Mouse (Mus musculus) forebrain, embryonic 10.5 days (tissue): ENCODE results near the gene Hist1h3i. TPM values are rescaled to one million over a fixed set of nuclear protein-coding genes. Genes with fewer than 3 reads are reported as not detected.
"Not testable (repeated sequence)": the region's sequence is repeated elsewhere in the genome, so short reads cannot be mapped to it uniquely, and the experiment has no call there.

Experiments
- DNase-seq: peaks from one replicate; pipeline ENCODE4 v3.0.0-alpha.2; 2017; ENCODE audit warnings: low spot score; ENCODE audit errors: extremely low spot score
- H3K27ac ChIP-seq: fragments of 300-500 bp; sonication (generic); 2 replicates; pipeline ENCODE4 v1.5.1; 2016; ENCODE audit warnings: mild to moderate bottlenecking
- H3K27me3 ChIP-seq: fragments of 300-500 bp; sonication (generic); 2 replicates; pipeline ENCODE4 v1.6.1; 2016; ENCODE audit warnings: mild to moderate bottlenecking; ENCODE audit not compliant: poor library complexity, severe bottlenecking
- H3K36me3 ChIP-seq: fragments of 300-500 bp; sonication (generic); replicated peaks from 2 replicates; pipeline ENCODE4 v1.6.1; 2016; ENCODE audit warnings: mild to moderate bottlenecking, moderate library complexity
- H3K4me1 ChIP-seq: fragments of 300-500 bp; sonication (generic); 2 replicates; pipeline ENCODE4 v1.6.1; 2016
- H3K4me3 ChIP-seq: fragments of 300-500 bp; sonication (generic); 2 replicates; pipeline ENCODE4 v1.5.1; 2016; ENCODE audit warnings: mild to moderate bottlenecking, moderate library complexity
- H3K9me3 ChIP-seq: fragments of 300-500 bp; sonication (generic); 2 replicates; pipeline ENCODE4 v1.6.1; 2016; ENCODE audit warnings: mild to moderate bottlenecking, moderate library complexity
- WGBS: fragments of 180-500 bp; shearing (Covaris S2); methylation state at CpG from one replicate; pipeline ENCODE4 v1.1.7; 2016; 5-methylcytosine and 5-hydroxymethylcytosine counted together
- polyA plus RNA-seq: library from polyadenylated mRNA; unstranded; fragments of >200 nt; fragmentation: Nextera tagmentation; extraction: Ambion mirVana; gene quantifications from 2 replicates; pipeline ENCODE4 v1.2.1, GENCODE M21; 2016

The Hist1h3i gene
- polyA plus RNA-seq, 1 experiment from 2014 or later = 124 TPM

DNA sequence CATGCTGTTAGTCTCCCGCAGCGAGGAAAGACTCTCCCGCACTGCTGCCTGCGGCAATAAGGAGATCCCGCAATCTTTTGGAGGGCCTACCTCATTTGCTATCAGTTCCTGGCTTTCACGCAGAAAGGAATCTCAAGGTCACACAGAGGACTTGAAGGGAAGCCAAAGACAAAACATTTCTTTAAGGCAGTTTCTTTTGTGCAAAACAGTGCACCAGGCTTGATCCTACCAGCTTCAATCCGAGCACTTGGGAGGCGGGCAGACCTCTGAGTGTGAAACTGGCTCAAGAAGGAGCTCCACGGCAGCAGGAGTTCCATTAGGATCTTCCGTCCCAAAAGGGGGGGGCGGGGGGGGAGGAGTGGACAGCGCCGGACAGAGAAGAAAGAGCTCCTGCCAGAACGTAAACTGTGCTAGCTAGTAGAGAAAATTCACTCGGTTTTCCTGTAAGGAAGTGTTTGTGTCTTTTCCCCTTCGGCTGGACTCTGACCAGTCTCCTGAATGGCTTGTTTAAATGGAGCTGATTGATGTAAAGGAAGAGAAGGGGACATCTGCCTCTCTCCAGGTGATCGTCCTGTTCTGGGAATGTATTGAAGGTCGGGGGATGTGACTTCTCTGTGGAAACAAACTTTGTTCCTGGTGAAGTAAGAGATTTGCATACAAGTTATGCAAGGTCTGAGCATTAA, 7.6 kb upstream of the Hist1h3i start:
- Histone ChIP-seq H3K9me3 (no peaks in the 10 kb centered on the region), H3K4me3 (peak overlapping the region; percentile 41), H3K36me3 (no peaks in the 10 kb centered on the region), H3K4me1 (peaks cover 40% of the 10 kb centered on the region), H3K27ac (peak overlapping the region; percentile 86), H3K27me3 (no peaks in the 10 kb centered on the region)
- 7% methylated on average over 18 of the region's 18 CpGs for WGBS
- DNase-seq = peak; percentile 34

DNA sequence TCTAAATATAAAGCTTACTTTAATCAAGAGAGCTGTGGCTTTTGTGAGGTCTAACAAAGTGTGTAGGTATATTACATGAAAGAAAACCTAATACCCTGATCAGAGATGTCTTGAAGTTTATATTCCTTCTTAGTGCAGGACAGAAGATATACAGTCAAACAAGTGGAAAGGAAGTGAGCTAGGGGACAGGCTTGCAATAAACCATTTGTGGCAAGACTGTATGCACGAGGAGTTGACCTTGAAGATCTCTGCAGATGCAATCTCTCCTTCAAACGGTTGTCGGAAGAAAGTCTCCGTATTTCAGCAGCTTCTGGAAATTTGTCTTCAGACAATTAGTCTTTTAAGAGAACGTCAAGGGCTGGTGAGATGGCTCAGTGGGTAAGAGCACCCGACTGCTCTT, 6.8 kb upstream of the Hist1h3i start:
- Histone ChIP-seq H3K27ac (peak overlapping the region; percentile 91), H3K4me3 (no peak overlapping the region), H3K27me3 (no peaks in the 10 kb centered on the region), H3K9me3 (no peaks in the 10 kb centered on the region), H3K36me3 (no peaks in the 10 kb centered on the region), H3K4me1 (peaks cover 48% of the 10 kb centered on the region)
- WGBS = 70% methylated on average over 6 of the region's 6 CpGs
- no peak for DNase-seq

DNA sequence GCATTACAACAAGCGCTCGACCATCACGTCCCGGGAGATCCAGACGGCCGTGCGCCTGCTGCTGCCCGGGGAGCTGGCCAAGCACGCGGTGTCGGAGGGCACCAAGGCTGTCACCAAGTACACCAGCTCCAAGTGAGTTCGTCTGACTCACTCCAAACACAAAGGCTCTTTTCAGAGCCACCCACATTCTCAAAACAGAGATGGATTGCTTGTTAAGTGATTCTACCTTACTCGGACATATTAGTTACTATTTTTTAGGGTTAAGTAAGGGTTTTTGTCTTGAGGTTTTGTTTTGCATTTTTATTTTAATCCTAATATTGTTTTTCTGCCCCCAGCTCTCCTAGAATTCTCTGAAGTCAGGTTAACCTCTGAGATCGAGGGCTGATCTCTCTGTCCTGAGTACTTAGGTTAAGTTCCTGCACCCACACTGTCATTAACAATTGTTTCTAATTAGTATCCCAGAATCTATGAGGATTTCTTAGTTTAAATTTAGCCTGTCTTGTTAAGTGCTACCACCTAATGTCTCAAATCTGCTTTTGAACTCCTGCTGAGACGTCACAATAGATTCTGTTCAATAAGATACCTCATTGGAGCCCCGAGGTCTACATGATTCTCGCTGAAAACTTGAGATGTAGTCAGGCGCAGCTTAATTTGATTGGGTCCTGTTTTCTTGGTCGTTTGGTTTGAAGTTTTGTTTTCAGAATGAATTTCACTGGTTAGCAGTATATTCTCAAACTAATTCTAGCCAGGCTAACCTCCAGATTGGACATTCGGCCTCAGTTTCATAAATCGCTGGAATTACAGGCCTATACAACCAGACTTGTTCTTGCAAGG, 4.8 kb upstream of the Hist1h3i start:
- peak overlapping the region; percentile 91 for H3K27ac ChIP-seq
- peak overlapping the region; percentile 53 for H3K4me3 ChIP-seq
- H3K9me3 ChIP-seq = no peaks in the 10 kb centered on the region
- H3K36me3 ChIP-seq = no peaks in the 10 kb centered on the region
- no peaks in the 10 kb centered on the region for H3K27me3 ChIP-seq
- H3K4me1 ChIP-seq = peaks cover 60% of the 10 kb centered on the region
- peak; percentile 26 for DNase-seq
- 10% methylated on average over 17 of the region's 21 CpGs for whole genome bisulfite sequencing

DNA sequence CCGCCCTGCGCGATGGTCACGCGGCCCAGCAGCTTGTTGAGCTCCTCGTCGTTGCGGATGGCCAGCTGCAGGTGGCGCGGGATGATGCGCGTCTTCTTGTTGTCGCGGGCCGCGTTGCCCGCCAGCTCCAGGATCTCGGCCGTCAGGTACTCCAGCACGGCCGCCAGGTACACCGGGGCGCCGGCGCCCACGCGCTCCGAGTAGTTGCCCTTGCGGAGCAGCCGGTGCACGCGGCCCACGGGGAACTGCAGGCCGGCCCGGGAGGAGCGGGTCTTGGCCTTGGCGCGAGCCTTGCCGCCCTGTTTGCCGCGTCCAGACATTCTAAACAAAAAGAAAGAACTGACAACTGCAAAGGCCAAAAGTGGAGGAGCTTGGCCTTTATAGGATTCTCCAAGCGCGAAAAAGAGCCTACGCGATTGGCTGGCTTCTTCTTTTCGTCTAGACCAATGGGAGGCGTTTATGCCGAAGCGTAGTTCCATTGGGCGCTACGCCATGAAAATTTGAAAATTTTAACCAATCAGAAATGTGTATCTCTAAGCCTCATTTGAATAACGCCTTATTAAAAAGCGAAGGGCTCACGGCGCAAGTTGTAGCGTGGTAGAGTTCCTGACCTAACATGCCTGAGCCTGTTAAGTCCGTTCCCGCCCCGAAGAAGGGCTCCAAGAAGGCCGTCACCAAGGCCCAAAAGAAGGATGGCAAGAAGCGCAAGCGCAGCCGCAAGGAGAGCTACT, 3.9 kb upstream of the Hist1h3i start, which contains the start of the genes Hist1h2an and Hist1h2bp:
Gene Hist1h2an (minus strand): TSS at position 320 of the 731 bp plus-strand sequence.
Gene Hist1h2bp (plus strand): TSS at position 563 of the 731 bp plus-strand sequence.
- not testable (repeated sequence) for H3K9me3 ChIP-seq, H3K36me3 ChIP-seq, H3K27me3 ChIP-seq
- Histone ChIP-seq H3K4me1 (peaks cover 67% of the 10 kb centered on the region), H3K27ac (peak within 1 kb of the TSS; percentile 99), H3K4me3 (peak within 1 kb of the TSS; percentile 53)
- under 1% methylated on average over 39 of the region's 63 CpGs for WGBS
- peak; percentile 90 for DNase-seq

DNA sequence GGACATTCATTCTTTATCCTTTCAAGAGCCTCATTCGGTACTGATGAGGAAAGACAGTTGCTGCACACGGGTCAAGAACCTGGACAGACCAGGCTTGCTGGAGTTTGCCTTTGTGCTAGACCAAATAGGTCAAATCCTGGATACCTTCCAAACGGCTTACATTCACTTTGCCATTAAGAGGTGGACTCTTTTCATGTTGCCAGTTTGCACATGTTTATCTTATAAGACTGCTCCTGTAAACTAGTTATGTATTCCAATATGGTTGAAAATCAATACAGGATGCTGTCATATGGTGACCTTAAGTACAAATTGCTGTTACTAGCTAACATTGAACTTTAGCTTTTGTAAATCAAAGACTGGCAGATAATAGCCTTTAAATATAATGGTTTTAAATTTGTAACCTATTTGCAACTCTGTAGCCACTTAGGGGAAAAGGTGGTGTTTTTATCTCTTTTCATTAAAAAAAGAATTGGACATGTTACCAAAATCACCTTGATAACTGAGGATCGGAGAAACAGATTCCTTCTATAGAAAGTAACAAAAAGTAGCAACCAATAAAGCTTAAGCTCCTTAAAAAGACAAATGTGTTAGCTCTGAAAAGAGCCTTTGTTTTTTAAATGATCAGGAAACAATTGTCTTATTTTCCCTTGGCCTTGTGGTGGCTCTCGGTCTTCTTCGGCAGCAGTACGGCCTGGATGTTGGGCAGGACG, 3.2 kb upstream of the Hist1h3i start:
- Histone ChIP-seq H3K4me3 (peak overlapping the region; percentile 53), H3K9me3 (no peaks in the 10 kb centered on the region), H3K4me1 (peaks cover 68% of the 10 kb centered on the region), H3K27me3 (no peaks in the 10 kb centered on the region), H3K36me3 (no peaks in the 10 kb centered on the region), H3K27ac (peak overlapping the region; percentile 99)
- DNase-seq = peak; percentile 35
- whole genome bisulfite sequencing = 6% methylated on average over 8 of the region's 8 CpGs

DNA sequence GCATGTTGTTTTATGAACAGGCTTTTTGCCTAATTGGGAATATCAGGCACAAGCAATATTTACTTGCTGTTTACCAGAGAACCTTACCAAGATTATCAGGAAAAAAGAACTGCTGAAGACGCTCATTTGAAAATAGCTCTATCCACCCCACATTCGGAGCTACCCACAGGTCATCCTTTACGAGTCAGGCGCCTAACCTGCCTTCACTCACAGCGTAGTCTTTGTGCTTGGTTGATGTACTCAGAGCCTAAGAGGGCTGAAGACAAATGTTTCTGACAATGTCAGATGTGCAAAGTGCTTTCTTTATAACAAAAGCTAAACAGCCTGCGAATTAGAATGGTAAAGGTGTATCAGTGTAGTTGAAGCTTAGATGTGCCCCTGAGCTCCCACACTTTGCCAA, 1.1 kb upstream of the Hist1h3i start:
- Histone ChIP-seq H3K27me3 (no peaks in the 10 kb centered on the region), H3K27ac (peak overlapping the region; percentile 99), H3K36me3 (no peaks in the 10 kb centered on the region), H3K4me1 (peaks cover 65% of the 10 kb centered on the region), H3K4me3 (peak overlapping the region; percentile 56), H3K9me3 (no peaks in the 10 kb centered on the region)
- peak; percentile 17 for DNase-seq
- 27% methylated on average over 6 of the region's 6 CpGs for WGBS

DNA sequence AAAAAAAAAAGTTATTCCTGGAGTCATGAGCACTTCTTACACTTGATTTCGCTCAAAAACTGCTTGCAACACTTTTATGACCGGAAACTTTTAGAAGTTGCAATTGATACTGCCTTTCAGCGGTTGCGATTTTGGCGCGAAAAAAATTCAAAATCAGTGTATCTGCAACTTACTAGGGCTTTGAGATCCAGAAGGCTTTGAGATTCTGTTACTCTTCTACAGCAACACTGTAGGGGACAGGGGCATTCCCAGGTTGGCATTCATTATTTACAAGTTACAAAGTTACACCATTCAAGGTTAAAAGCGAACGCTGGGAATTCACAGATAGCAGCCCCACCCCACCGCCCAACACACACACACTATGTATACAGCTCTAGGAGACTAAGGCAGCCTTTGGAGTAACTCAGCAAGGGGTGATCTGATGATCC, 578 bp upstream of the Hist1h3i start:
- no peaks in the 10 kb centered on the region for H3K27me3 ChIP-seq
- DNase-seq = peak; percentile 63
- H3K4me1 ChIP-seq = peaks cover 61% of the 10 kb centered on the region
- H3K27ac ChIP-seq = peak overlapping the region; percentile 99
- H3K4me3 ChIP-seq = peak overlapping the region; percentile 56
- no peaks in the 10 kb centered on the region for H3K9me3 ChIP-seq
- 2% methylated on average over 9 of the region's 9 CpGs for WGBS
- H3K36me3 ChIP-seq = no peaks in the 10 kb centered on the region

DNA sequence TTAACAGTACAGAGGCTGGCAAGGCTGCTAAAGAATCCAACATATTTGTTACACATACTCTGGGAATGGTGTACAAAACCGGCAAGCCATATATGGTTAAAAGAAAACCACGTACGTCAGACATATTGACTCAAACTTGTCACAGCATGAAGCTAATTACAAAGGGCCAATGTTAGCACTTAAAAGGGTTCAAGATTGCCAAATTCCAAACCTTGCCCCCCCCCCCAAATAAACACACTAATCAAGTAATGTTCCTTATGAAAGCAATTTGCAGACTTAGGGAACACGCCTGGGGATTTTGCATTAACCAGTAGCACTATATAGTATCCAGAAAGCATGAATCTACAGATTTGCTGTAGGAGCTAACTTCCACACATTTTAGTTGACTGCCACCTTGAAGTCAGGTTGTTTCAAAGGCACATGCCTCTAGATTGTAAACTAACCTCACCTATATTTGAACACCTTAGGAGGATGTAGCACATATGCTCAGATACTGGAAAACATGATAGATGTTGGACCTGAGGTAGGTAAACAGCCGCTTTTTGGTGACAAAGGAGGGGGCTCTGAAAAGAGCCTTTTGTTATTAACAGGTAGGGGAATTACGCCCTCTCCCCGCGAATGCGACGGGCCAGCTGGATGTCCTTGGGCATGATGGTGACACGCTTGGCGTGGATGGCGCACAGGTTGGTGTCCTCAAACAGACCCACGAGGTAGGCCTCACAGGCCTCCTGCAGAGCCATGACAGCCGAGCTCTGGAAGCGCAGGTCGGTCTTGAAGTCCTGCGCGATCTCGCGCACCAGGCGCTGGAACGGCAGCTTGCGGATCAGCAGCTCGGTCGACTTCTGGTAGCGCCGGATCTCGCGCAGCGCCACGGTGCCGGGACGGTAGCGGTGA, 562 bp downstream of the Hist1h3i start:
- DNase-seq = peak; percentile 48
- H3K4me1 ChIP-seq = peaks cover 61% of the 10 kb centered on the region
- peak overlapping the region; percentile 56 for H3K4me3 ChIP-seq
- 1% methylated on average over 19 of the region's 35 CpGs for WGBS
- H3K27me3 ChIP-seq, H3K36me3 ChIP-seq, H3K9me3 ChIP-seq: not testable (repeated sequence)
- peak overlapping the region; percentile 99 for H3K27ac ChIP-seq

DNA sequence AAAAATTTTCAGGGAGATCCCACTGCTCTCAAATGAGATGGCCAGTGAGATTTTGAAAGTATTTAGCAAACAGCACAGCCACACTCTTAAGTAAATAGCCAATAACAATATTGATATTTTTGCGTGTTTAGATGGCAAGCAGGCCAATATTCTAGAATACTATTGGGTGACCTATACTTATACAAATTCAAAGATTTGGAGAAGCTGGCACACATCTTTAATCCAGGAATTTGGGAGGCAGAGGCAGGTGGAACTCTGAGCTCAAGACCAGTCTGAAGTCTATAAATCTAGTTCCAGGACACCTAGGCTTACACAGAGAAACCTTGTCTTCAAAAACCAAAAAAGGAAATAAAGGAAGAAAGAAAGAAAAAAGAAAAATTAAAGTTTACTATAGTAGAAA, 1.5 kb downstream of the Hist1h3i start:
- whole genome bisulfite sequencing = 87% methylated on average over 1 of the region's 1 CpGs
- peaks cover 69% of the 10 kb centered on the region for H3K4me1 ChIP-seq
- H3K9me3 ChIP-seq = no peaks in the 10 kb centered on the region

DNA sequence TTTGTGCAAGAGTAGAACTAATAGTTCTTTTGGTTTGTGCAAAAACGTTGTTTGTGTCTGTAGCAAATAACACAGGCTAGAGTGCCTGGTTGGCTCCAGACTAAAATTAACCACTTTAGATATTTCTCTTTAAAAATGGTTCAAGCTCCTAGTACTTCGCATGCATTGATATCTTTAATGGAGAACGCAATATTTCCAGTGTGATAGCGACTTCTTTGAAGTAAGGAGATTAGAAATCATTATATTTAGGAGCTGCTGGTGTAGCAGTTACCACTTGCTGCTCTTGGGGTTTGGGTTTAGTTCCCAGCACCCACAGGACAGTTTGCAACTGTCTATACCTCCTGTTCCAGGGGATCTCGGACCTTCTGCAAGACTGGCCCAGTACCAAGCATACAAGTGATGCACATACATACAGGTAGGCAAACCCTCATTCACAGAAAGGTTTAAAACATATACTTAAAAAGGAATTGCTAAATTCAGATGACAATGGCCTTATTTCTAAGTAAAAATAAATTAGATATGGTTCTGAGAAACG, 2.1 kb downstream of the Hist1h3i start:
- peak overlapping the region; percentile 99 for H3K27ac ChIP-seq
- H3K4me1 ChIP-seq = peaks cover 65% of the 10 kb centered on the region
- peak; percentile 19 for DNase-seq
- WGBS = 50% methylated on average over 6 of the region's 6 CpGs
- no peaks in the 10 kb centered on the region for H3K27me3 ChIP-seq
- H3K4me3 ChIP-seq = peak overlapping the region; percentile 77
- no peaks in the 10 kb centered on the region for H3K36me3 ChIP-seq
- no peaks in the 10 kb centered on the region for H3K9me3 ChIP-seq

More for the DNA sequence above, 1.5 kb downstream of the Hist1h3i start:
- Histone ChIP-seq H3K36me3 (no peaks in the 10 kb centered on the region), H3K27ac (peak overlapping the region; percentile 99), H3K4me3 (peak overlapping the region; percentile 56; the same call in 1 of the 2 replicates), H3K27me3 (no peaks in the 10 kb centered on the region)
- DNase-seq = no peak
